Mouse (Mus musculus) neural tube, embryonic 12.5 days (tissue): ENCODE results near the gene Dnajc9. TPM values are rescaled to one million over a fixed set of nuclear protein-coding genes. Genes with fewer than 3 reads are reported as not detected.

Source experiments
- ATAC-seq: fragments of 200-750 bp; cut with Nextera tagmentation; 2 replicates; pipeline ENCODE4 v1.8.0; 2017; ENCODE audit warnings: low read depth, mild to moderate bottlenecking, moderate TSS enrichment, moderate library complexity; ENCODE audit not compliant: low FRiP score
- H3K27ac ChIP-seq: fragments of 300-500 bp; sonication (generic); 2 replicates; pipeline ENCODE4 v1.5.1; 2016
- H3K27me3 ChIP-seq: fragments of 300-500 bp; sonication (generic); replicated peaks from 2 replicates; pipeline ENCODE4 v1.6.1; 2016; ENCODE audit warnings: mild to moderate bottlenecking
- H3K36me3 ChIP-seq: fragments of 300-500 bp; sonication (generic); 2 replicates; pipeline ENCODE4 v1.6.1; 2016; ENCODE audit warnings: mild to moderate bottlenecking
- H3K4me1 ChIP-seq: fragments of 300-500 bp; sonication (generic); 2 replicates; pipeline ENCODE4 v1.6.1; 2016
- H3K4me2 ChIP-seq: fragments of 300-500 bp; sonication (generic); replicated peaks from 2 replicates; pipeline ENCODE4 v1.6.1; 2016; ENCODE audit warnings: mild to moderate bottlenecking
- H3K4me3 ChIP-seq: fragments of 300-500 bp; sonication (generic); 2 replicates; pipeline ENCODE4 v1.5.1; 2016
- H3K9ac ChIP-seq: fragments of 300-500 bp; sonication (generic); 2 replicates; pipeline ENCODE4 v1.6.1; 2016; ENCODE audit warnings: mild to moderate bottlenecking
- H3K9me3 ChIP-seq: fragments of 300-500 bp; sonication (generic); 2 replicates; pipeline ENCODE4 v1.6.1; 2016; ENCODE audit warnings: mild to moderate bottlenecking
- WGBS: fragments of 180-500 bp; shearing (Covaris S2); methylation state at CpG from one replicate; pipeline ENCODE4 v1.1.7; 2016; 5-methylcytosine and 5-hydroxymethylcytosine counted together
- polyA plus RNA-seq: library from polyadenylated mRNA; unstranded; fragments of >200 nt; fragmentation: Nextera tagmentation; extraction: Ambion mirVana; gene quantifications from 2 replicates; pipeline ENCODE4 v1.2.1, GENCODE M21; 2016

Dnajc9 gene
- polyA plus RNA-seq, 1 experiment from 2014 or later, result 171 TPM

GRCm38 (mm10) chr14:20392326-20392725, 3.6 kb upstream of the Dnajc9 start:
- no peak overlapping the region for H3K4me2 ChIP-seq
- no peaks in the 10 kb centered on the region for H3K9me3 ChIP-seq
- no peaks in the 10 kb centered on the region for H3K27me3 ChIP-seq
- WGBS, result 90% methylated on average over 4 of the region's 4 CpGs
- H3K4me3 ChIP-seq, result no peak overlapping the region
- H3K36me3 ChIP-seq, result peaks cover 11% of the 10 kb centered on the region
- H3K4me1 ChIP-seq, result peaks cover 21% of the 10 kb centered on the region
- ATAC-seq, result no peak
- no peak overlapping the region for H3K27ac ChIP-seq
- H3K9ac ChIP-seq, result no peak overlapping the region

DNA sequence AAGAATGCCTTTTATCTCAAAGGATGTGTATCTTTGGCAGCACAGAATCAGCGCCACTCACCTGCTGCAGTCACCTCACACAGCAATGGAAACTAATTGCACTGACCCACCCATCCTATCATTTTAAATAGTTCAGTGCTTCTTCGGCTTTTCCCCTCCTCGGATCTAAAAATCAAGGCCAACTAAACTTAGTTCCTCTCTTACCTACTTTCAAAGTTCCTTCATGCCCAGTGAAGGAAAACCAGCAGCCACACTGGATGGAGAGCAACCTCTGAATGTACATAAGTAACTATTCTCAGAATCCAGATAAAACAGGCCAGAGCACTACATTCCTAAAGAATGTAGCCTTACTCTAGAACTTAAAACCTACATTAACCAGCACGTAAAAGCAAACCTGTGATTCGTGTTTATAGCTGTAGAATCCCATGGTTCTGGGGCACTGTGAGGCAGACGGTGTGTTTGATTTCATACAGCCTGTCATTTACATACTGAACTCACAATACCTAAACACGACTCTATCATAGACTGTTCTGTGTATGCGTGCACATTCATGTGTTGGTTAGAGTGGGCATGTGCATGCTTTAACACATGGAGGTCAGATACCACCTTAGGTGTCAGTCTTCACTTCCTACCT, 853 bp upstream of the Dnajc9 start:
- H3K36me3 ChIP-seq, result peaks cover 32% of the 10 kb centered on the region
- H3K4me1 ChIP-seq, result peaks cover 37% of the 10 kb centered on the region
- WGBS, result 91% methylated on average over 8 of the region's 8 CpGs
- H3K9me3 ChIP-seq, result no peaks in the 10 kb centered on the region
- peak overlapping the region; percentile 78; the same call in 1 of the 2 replicates for H3K4me3 ChIP-seq
- no peaks in the 10 kb centered on the region for H3K27me3 ChIP-seq
- no peak for ATAC-seq
- no peak overlapping the region for H3K27ac ChIP-seq
- H3K4me2 ChIP-seq, result peak overlapping the region; percentile 90
- peak overlapping the region; percentile 79; the same call in 1 of the 2 replicates for H3K9ac ChIP-seq

DNA sequence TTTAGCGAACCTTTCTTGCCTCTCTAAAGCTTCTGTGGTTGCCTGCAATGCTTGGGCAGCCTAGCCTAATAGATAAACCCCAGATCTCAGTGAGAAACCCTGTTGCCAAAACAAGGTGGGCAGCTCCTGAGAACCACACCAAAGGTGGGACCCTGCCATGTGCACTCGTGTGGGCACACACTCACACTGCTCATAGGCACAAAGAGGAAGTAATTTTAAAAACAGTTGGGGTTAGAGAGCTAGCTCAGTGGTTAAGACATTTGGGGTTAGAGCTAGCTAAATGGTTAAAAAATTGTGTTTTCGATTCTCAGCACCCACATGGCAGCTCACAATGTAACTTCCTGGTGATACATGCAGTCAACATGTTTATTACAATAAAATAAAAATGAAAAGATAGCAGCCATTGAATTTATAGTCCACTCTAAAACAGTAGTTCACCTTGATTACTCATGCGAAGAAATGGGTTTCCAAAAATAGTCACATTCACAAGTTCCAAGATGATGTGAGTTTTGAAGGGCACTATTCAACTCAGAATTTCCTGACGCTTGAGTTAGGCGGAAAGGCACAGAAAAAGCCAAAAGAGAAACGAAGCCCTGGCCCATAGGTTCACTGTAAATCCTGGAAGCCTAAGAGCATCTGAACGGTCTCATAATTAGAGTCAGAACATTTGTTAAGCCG, 8.8 kb downstream of the Dnajc9 start:
- H3K27ac ChIP-seq, result no peak overlapping the region
- ATAC-seq, result no peak
- no peak overlapping the region for H3K4me3 ChIP-seq
- no peak overlapping the region for H3K9ac ChIP-seq
- no peaks in the 10 kb centered on the region for H3K9me3 ChIP-seq
- H3K4me1 ChIP-seq, result no peaks in the 10 kb centered on the region
- H3K36me3 ChIP-seq, result peaks cover 66% of the 10 kb centered on the region
- WGBS, result 92% methylated on average over 9 of the region's 9 CpGs
- no peak overlapping the region for H3K4me2 ChIP-seq
- no peaks in the 10 kb centered on the region for H3K27me3 ChIP-seq

- no peaks in the 10 kb centered on the region for H3K27me3 ChIP-seq
- no peak overlapping the region for H3K4me3 ChIP-seq
- peaks cover 62% of the 10 kb centered on the region for H3K36me3 ChIP-seq
- no peak overlapping the region for H3K27ac ChIP-seq
- H3K9me3 ChIP-seq, result no peaks in the 10 kb centered on the region
- no peaks in the 10 kb centered on the region for H3K4me1 ChIP-seq
- ATAC-seq, result no peak
- H3K9ac ChIP-seq, result no peak overlapping the region
- no peak overlapping the region for H3K4me2 ChIP-seq
- 93% methylated on average over 5 of the region's 5 CpGs for WGBS
Observed at GRCm38 (mm10) chr14:20379087-20379640, 9.5 kb downstream of the Dnajc9 start.

- Histone ChIP-seq H3K4me3 (no peak overlapping the region), H3K4me1 (no peaks in the 10 kb centered on the region), H3K36me3 (peaks cover 56% of the 10 kb centered on the region), H3K27ac (no peak overlapping the region), H3K4me2 (no peak overlapping the region), H3K9me3 (no peaks in the 10 kb centered on the region), H3K27me3 (no peaks in the 10 kb centered on the region), H3K9ac (no peak overlapping the region)
- 43% methylated on average over 13 of the region's 13 CpGs for WGBS
- no peak for ATAC-seq
Observed at GRCm38 (mm10) chr14:20378313-20379061, 10.2 kb downstream of the Dnajc9 start.

DNA sequence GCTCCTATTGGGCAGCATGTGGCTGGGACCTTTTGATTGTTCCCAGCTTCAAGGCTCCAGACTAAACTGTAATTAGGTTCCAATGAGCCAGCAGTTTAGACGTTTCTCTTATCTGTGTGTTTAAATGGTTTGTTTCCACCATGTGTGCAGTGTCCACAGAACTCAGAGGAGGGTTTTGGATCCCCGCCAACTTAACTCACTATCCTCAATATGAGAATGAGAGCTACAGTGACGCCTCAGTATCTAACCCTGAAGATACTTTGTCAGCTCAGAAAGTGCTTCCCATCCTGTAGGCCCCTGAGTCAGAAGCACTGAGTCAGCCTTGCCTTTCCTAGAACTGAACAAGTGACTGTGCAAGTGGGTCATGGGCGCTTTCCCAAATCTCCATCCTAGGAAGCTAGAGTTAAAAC, 11.6 kb downstream of the Dnajc9 start:
- no peak overlapping the region for H3K9ac ChIP-seq
- H3K27me3 ChIP-seq, result no peaks in the 10 kb centered on the region
- H3K36me3 ChIP-seq, result peaks cover 52% of the 10 kb centered on the region
- H3K27ac ChIP-seq, result no peak overlapping the region
- no peak overlapping the region for H3K4me2 ChIP-seq
- no peak overlapping the region for H3K4me3 ChIP-seq
- H3K4me1 ChIP-seq, result no peaks in the 10 kb centered on the region
- 84% methylated on average over 4 of the region's 4 CpGs for WGBS
- no peak for ATAC-seq
- no peaks in the 10 kb centered on the region for H3K9me3 ChIP-seq

DNA sequence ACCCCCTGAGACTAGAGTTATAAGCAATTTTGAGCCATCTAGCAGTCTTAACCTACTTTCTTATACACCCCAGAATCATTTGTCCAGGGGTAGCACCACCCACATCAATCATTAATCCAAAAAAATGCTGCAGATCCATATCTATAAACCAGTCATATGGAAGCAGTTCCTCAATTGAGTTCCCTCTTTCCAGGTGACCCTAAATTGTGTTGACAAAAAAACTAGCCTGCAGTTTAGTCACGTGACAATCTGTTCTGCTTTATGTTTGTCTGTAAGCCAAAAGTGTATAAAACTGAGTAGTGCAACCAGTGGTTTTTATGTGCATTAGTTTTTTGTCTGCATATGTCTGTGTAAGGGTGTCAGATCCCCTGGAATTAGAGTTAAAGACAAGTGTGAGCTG, 16.9 kb downstream of the Dnajc9 start:
- Histone ChIP-seq H3K4me2 (no peak overlapping the region), H3K9ac (no peak overlapping the region), H3K4me3 (no peak overlapping the region), H3K4me1 (no peaks in the 10 kb centered on the region), H3K27me3 (no peaks in the 10 kb centered on the region), H3K9me3 (no peaks in the 10 kb centered on the region), H3K27ac (no peak overlapping the region), H3K36me3 (peaks cover 40% of the 10 kb centered on the region)
- ATAC-seq, result no peak
- WGBS, result 89% methylated on average over 1 of the region's 1 CpGs

DNA sequence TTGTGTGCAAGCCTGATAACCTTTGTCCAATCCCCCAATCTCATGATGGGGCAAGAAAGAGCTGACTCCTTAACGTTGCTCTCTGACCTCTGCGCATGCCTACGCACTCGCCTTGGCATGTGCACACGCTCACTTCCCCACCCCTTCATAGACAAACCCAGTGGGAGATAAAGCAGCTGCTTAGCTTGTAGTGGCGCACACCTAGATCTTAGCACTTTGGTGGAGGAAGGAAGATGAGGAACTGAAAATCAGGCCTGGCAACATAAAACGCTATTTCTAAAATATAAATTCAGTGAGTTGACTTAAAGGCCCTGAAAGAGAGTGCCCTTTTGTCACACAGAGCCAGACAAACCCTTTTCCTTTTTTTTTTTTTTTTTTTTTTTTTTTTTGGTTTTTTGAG, 17.9 kb downstream of the Dnajc9 start:
- Histone ChIP-seq H3K4me3 (no peak overlapping the region), H3K9me3 (no peaks in the 10 kb centered on the region), H3K9ac (no peak overlapping the region), H3K4me2 (no peak overlapping the region), H3K4me1 (no peaks in the 10 kb centered on the region), H3K27ac (no peak overlapping the region), H3K27me3 (no peaks in the 10 kb centered on the region), H3K36me3 (peaks cover 38% of the 10 kb centered on the region)
- 86% methylated on average over 7 of the region's 7 CpGs for WGBS
- no peak for ATAC-seq

DNA sequence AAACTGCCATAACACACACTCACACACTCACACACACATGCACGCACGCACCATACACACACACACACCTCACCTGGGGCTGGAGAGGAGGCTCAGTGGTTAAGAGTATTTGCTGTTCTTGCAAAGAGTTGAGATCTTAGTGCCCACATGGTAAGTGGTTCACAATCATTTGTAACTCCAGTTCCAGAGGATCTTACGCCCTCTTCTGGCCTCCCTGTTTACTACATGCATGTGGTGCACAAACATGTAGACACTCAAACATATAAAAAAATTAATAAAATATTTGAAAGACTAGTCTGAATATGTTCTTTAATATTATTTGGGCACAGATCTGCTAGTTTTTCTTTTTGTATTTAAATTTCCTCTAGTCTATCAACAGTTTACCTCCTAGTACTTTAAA, 20.4 kb downstream of the Dnajc9 start:
- no peaks in the 10 kb centered on the region for H3K4me1 ChIP-seq
- no peak overlapping the region for H3K9ac ChIP-seq
- H3K4me3 ChIP-seq, result no peak overlapping the region
- no peak overlapping the region for H3K27ac ChIP-seq
- WGBS, result 93% methylated on average over 3 of the region's 3 CpGs
- peaks cover 46% of the 10 kb centered on the region for H3K36me3 ChIP-seq
- no peaks in the 10 kb centered on the region for H3K9me3 ChIP-seq
- no peak overlapping the region for H3K4me2 ChIP-seq
- no peaks in the 10 kb centered on the region for H3K27me3 ChIP-seq
- no peak for ATAC-seq

DNA sequence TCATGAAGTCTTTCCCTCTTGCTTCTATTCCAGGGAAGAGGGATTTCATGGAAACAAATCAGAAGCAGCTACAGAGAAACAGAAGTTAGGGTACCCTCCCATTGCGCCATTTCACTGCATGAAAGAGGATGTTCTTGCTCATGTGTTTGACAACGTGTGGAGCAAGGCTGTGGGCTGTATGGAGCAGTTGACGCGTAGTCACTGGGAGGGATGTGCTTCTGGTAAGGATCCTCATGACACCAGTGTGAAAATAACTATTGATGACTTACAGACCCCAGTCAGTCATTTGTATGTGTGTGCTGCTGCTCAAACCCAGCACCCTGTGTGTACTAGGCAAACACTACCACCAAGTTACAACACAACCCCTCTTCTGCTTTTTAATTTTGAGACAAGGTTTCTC, 25.5 kb downstream of the Dnajc9 start:
- no peak overlapping the region for H3K9ac ChIP-seq
- ATAC-seq, result no peak
- no peak overlapping the region for H3K4me3 ChIP-seq
- H3K4me1 ChIP-seq, result no peaks in the 10 kb centered on the region
- 94% methylated on average over 4 of the region's 4 CpGs for WGBS
- no peak overlapping the region for H3K27ac ChIP-seq
- no peaks in the 10 kb centered on the region for H3K27me3 ChIP-seq
- H3K4me2 ChIP-seq, result no peak overlapping the region
- peaks cover 75% of the 10 kb centered on the region for H3K36me3 ChIP-seq
- no peaks in the 10 kb centered on the region for H3K9me3 ChIP-seq

GRCm38 (mm10) chr14:20347991-20348541, 40.6 kb downstream of the Dnajc9 start, which contains the start of the genes Ecd and Fam149b:
TSS of gene Ecd (minus strand) at chr14:20348121.
TSS of gene Fam149b (plus strand) at chr14:20348162.
- H3K36me3 ChIP-seq, result peaks cover 24% of the 10 kb centered on the region
- H3K27me3 ChIP-seq, result no peaks in the 10 kb centered on the region
- H3K4me2 ChIP-seq, result peak within 1 kb of the TSS; percentile 78
- H3K9ac ChIP-seq, result peak within 1 kb of the TSS; percentile 86
- WGBS, result under 1% methylated on average over 42 of the region's 42 CpGs
- peaks cover 12% of the 10 kb centered on the region for H3K4me1 ChIP-seq
- no peaks in the 10 kb centered on the region for H3K9me3 ChIP-seq
- H3K4me3 ChIP-seq, result peak within 1 kb of the TSS; percentile 66
- H3K27ac ChIP-seq, result peak within 1 kb of the TSS; percentile 65
- ATAC-seq, result peak; percentile 98
